Mouse (Mus musculus): ENCODE results near the gene Pan3.

GRCm38 (mm10) chr5:147589814-147590213, 159.9 kb downstream of the Pan3 start:
- TF ChIP-seq CTCF (IDR thresholded peaks at IDR 0.05; ENCODE audit: low read depth) (no peak), EP300 (IDR thresholded peaks at IDR 0.05; ENCODE audit: low read depth) (no peak)
